Mouse (Mus musculus): ENCODE measurements around the gene Podn.

DNA sequence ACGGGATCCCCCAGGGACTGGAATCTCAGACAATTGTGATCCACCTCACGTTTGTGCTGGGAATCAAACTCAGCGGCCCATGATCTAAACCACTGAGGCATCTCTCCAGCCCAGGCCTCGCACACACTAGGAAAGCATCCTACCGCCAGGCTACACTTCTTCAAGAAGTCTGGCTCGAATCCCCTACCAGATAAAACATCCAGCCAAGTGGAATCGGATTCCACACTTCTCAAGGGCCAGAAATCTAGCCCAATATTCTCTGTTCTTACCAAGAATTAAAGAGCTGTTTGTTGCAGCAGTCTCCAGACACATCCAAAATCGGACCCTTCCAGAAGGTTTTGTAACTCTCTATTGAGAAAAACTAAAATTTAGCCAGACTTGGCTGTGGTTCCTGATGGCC lies 59.2 kb downstream of the Podn start:
- TF ChIP-seq CTCF (IDR thresholded peaks at IDR 0.05; ENCODE audit: low read depth), result no peak
- no peak for TF ChIP-seq EP300 (IDR thresholded peaks at IDR 0.05; ENCODE audit: low read depth)

Measured in liver, embryonic 14.5 days (tissue).